Mouse (Mus musculus) E14TG2a.4 (cell line): ENCODE measurements around the gene Odc1.
A peak's percentile ranks its signal among the peaks of the same experiment; 100 is the strongest.

Source experiments
- H3K27me3 ChIP-seq: 2 replicates; pipeline ENCODE4 v1.6.1; 2014; ENCODE audit warnings: low read length, control low read depth; ENCODE audit not compliant: insufficient read depth
- H3K36me3 ChIP-seq: 2 replicates; pipeline ENCODE4 v1.6.1; 2014; ENCODE audit warnings: low read length, control low read depth; ENCODE audit not compliant: insufficient read depth
- H3K4me1 ChIP-seq: replicated peaks from 2 replicates; pipeline ENCODE4 v1.6.1; 2014; ENCODE audit warnings: low read depth, low read length, control low read depth
- H3K4me3 ChIP-seq: replicated peaks from 2 replicates; pipeline ENCODE4 v1.5.1; 2014; ENCODE audit warnings: mild to moderate bottlenecking, low read length
- H3K9me3 ChIP-seq: 2 replicates; pipeline ENCODE4 v1.6.1; 2014; ENCODE audit warnings: low read length, control low read depth
- CTCF ChIP-seq: conservative IDR thresholded peaks from 2 replicates; pipeline ENCODE4 v1.5.1; 2014; ENCODE audit warnings: low read length
- NANOG ChIP-seq: IDR thresholded peaks from 2 replicates; pipeline ENCODE4 v1.6.1; 2014; ENCODE audit warnings: borderline replicate concordance, low read length, mixed read lengths
- POU5F1 ChIP-seq: IDR thresholded peaks from 2 replicates; pipeline ENCODE4 v1.6.1; 2014; ENCODE audit warnings: low read length, borderline replicate concordance

Odc1 gene

GRCm38 (mm10) chr12:17568564-17568963 is 24.0 kb downstream of the Odc1 start:
- TF ChIP-seq POU5F1 (no peak), NANOG (no peak), CTCF (no peak)
- peak overlapping the region; percentile 43; the same call in 1 of the 2 replicates for H3K4me3 ChIP-seq
- no peaks in the 10 kb centered on the region for H3K27me3 ChIP-seq
- peaks cover 11% of the 10 kb centered on the region for H3K9me3 ChIP-seq
- no peaks in the 10 kb centered on the region for H3K36me3 ChIP-seq
- H3K4me1 ChIP-seq, result peaks cover 4% of the 10 kb centered on the region; the same call in 1 of the 2 replicates

GRCm38 (mm10) chr12:17574591-17574990 is 30.0 kb downstream of the Odc1 start:
- TF ChIP-seq CTCF, result no peak
- no peak for TF ChIP-seq NANOG
- TF ChIP-seq POU5F1, result no peak
- Histone ChIP-seq H3K4me3 (no peak overlapping the region), H3K27me3 (peaks cover 19% of the 10 kb centered on the region)

GRCm38 (mm10) chr12:17575156-17575910 is 30.7 kb downstream of the Odc1 start:
- Histone ChIP-seq H3K36me3 (no peaks in the 10 kb centered on the region), H3K4me1 (peaks cover 42% of the 10 kb centered on the region), H3K9me3 (peaks cover 11% of the 10 kb centered on the region), H3K4me3 (no peak overlapping the region), H3K27me3 (peaks cover 19% of the 10 kb centered on the region)
- TF ChIP-seq POU5F1 (no peak), NANOG (no peak), CTCF (no peak)

More at GRCm38 (mm10) chr12:17574591-17574990, 30.0 kb downstream of the Odc1 start:
- H3K9me3 ChIP-seq, result peaks cover 11% of the 10 kb centered on the region
- no peaks in the 10 kb centered on the region for H3K36me3 ChIP-seq
- peaks cover 36% of the 10 kb centered on the region for H3K4me1 ChIP-seq

- Histone ChIP-seq H3K36me3 (no peaks in the 10 kb centered on the region), H3K4me1 (peaks cover 45% of the 10 kb centered on the region), H3K4me3 (no peak overlapping the region), H3K27me3 (peaks cover 19% of the 10 kb centered on the region), H3K9me3 (peaks cover 11% of the 10 kb centered on the region)
- TF ChIP-seq NANOG (no peak), POU5F1 (no peak)
Measured at GRCm38 (mm10) chr12:17576041-17576440, 31.4 kb downstream of the Odc1 start.

- TF ChIP-seq POU5F1 (no peak), NANOG (no peak), CTCF (no peak)
- peaks cover 52% of the 10 kb centered on the region for H3K4me1 ChIP-seq
- no peaks in the 10 kb centered on the region for H3K9me3 ChIP-seq
- H3K27me3 ChIP-seq, result peaks cover 19% of the 10 kb centered on the region
- no peaks in the 10 kb centered on the region for H3K36me3 ChIP-seq
- no peak overlapping the region for H3K4me3 ChIP-seq
Measured at GRCm38 (mm10) chr12:17578601-17579000, 34.0 kb downstream of the Odc1 start.

GRCm38 (mm10) chr12:17581001-17581400 is 36.4 kb downstream of the Odc1 start:
- Histone ChIP-seq H3K9me3 (peaks cover 17% of the 10 kb centered on the region), H3K36me3 (no peaks in the 10 kb centered on the region), H3K4me1 (peaks cover 44% of the 10 kb centered on the region), H3K27me3 (peaks cover 19% of the 10 kb centered on the region), H3K4me3 (no peak overlapping the region)
- no peak for TF ChIP-seq CTCF
- TF ChIP-seq POU5F1, result no peak
- TF ChIP-seq NANOG, result no peak

GRCm38 (mm10) chr12:17582406-17582805 is 37.8 kb downstream of the Odc1 start:
- Histone ChIP-seq H3K9me3 (peaks cover 17% of the 10 kb centered on the region), H3K36me3 (no peaks in the 10 kb centered on the region), H3K27me3 (peaks cover 8% of the 10 kb centered on the region), H3K4me1 (peaks cover 37% of the 10 kb centered on the region), H3K4me3 (no peak overlapping the region)
- TF ChIP-seq NANOG, result no peak
- TF ChIP-seq CTCF, result no peak
- TF ChIP-seq POU5F1, result no peak

GRCm38 (mm10) chr12:17583860-17584259 is 39.3 kb downstream of the Odc1 start:
- Histone ChIP-seq H3K9me3 (peaks cover 17% of the 10 kb centered on the region), H3K36me3 (no peaks in the 10 kb centered on the region), H3K27me3 (no peaks in the 10 kb centered on the region), H3K4me1 (peaks cover 23% of the 10 kb centered on the region), H3K4me3 (no peak overlapping the region)
- TF ChIP-seq CTCF (no peak), POU5F1 (no peak), NANOG (no peak)

- 0 out of 2 replicates have a peak, but pooled peaks cover 7% of the 10 kb centered on the region for H3K4me1 ChIP-seq
- no peaks in the 10 kb centered on the region for H3K27me3 ChIP-seq
- peaks cover 17% of the 10 kb centered on the region for H3K9me3 ChIP-seq
- TF ChIP-seq CTCF (no peak), NANOG (no peak), POU5F1 (no peak)
- no peaks in the 10 kb centered on the region for H3K36me3 ChIP-seq
- H3K4me3 ChIP-seq, result no peak overlapping the region
Measured at GRCm38 (mm10) chr12:17586011-17586410, 41.4 kb downstream of the Odc1 start.
